Mouse (Mus musculus) stomach, postnatal 0 days (tissue): ENCODE data around the gene Stard13.

Experiments used
- CTCF ChIP-seq: IDR thresholded peaks from 2 replicates; pipeline ENCODE4 v1.5.1; 2016; ENCODE audit warnings: antibody characterized with exemption, low read depth, mild to moderate bottlenecking, moderate library complexity
- EP300 ChIP-seq: optimal IDR thresholded peaks from 2 replicates; pipeline ENCODE3; 2016; ENCODE audit warnings: antibody characterized with exemption

DNA sequence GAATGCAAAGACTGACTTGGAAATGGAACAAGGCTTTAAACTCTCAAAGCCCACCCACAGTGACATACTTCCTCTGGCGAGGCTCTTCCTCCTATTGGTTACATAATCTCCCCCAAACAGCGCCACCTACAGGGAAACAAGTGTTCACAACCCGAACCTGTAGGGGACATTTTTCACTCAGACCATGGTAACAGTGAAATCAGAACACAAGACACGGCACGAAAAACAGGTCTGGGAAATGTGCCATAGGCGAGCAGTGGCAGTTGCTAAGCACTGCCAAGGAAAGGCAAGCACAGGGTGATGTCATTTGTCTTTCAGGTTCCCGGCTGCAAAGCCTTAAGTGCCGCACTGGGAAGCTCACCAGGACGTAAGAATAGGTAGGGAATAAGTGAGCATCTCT, 82.1 kb downstream of the Stard13 start:
- TF ChIP-seq EP300 (no peak), CTCF (peak; percentile 43)
